Mouse (Mus musculus) ovary, postnatal 36 days (tissue): ENCODE data around the gene Nasp.

Source experiments
- DNase-seq: peaks from one replicate; pipeline ENCODE4 v3.0.0; 2022; ENCODE audit warnings: low spot score, mixed read lengths

Nasp gene

GRCm38 (mm10) chr4:116635197-116635596 lies 7.5 kb upstream of the Nasp start:
- DNase-seq, result no peak

- peak; percentile 85 for DNase-seq
Observed at GRCm38 (mm10) chr4:116627359-116627716, 403 bp downstream of the Nasp start.

- DNase-seq, result peak; percentile 80
Observed at GRCm38 (mm10) chr4:116626658-116627358, 933 bp downstream of the Nasp start.

- no peak for DNase-seq
Observed at GRCm38 (mm10) chr4:116624831-116625230, 2.9 kb downstream of the Nasp start.

DNA sequence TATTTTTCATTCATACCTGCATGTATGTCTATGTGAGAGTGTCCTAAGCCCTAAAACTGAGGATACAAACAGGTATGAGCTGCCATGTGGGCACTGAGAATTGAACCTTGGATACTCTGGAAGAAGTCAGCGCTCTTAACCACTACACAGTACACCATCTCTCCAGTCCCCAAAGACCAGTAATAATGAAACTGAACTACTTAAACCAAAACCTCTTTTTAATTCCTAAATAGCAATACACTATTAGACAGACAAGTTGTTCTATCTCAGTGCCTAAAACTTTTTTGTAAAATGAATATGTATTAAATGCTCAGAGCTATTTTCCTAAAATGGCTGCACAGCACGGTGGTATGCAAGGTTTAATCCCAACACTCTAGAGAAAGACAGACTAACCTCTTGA lies 12.5 kb downstream of the Nasp start:
- no peak for DNase-seq

DNA sequence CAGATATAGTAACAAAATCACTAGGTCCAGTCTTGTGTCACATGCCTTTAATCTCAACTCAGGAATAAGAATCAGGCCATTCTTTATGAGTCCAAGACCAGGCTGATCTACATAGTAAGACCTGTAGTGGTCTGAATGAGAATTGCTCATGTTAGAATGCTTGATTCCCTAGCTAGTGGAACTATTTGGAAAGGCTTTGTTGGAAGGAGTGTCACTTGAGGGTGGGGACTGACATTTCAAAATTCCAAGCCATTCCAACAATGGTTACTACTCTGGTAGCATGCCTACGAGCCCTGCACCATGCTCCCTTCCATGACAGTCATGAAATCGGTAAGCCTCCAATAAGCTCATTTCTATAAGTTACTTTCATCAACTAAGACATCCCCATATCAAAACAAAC lies 15.1 kb downstream of the Nasp start:
- no peak for DNase-seq

DNA sequence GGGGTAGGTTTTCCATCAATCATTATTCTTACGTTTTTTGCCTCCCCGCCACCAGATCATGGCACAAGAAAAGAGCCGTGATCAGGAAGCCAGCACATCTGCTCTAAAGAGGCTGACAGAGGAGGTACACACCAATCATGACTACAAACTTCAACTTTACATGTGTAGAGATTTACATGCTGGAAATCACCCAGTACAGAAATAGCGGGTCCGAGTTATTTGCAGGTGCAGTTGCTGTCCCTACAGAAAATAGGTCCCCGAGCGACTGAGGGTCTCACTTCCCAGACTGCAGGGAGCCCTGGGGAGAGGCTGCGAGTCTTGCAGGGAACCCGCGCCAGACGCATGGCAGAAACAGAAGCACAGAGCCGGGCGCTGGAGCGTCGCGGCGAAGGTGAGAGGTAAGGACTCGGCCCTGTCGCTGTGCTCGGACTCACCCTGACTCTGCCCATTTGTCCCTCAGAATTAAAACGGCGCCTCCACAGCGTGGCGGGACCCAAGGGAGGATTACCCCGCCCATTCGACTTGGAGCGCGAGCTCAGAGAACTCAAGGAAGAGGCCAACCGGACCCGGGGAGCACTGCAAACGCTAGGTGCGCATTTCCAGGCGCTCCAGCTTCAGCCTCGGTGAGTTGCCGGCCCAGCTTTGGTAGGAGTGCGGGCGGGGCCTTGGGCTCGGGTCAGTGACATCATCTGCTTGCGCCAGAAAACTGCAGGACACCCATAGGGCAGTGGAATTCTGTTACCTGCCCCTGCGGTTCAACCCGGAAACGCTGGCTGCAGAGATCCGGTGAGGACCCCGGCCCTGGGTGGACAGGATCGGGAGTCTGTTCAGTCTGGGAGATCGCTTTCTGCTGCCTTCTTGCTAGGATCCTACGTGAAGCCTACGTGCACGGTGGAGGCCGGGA lies 30.5 kb downstream of the Nasp start:
- DNase-seq, result peak; percentile 87

DNA sequence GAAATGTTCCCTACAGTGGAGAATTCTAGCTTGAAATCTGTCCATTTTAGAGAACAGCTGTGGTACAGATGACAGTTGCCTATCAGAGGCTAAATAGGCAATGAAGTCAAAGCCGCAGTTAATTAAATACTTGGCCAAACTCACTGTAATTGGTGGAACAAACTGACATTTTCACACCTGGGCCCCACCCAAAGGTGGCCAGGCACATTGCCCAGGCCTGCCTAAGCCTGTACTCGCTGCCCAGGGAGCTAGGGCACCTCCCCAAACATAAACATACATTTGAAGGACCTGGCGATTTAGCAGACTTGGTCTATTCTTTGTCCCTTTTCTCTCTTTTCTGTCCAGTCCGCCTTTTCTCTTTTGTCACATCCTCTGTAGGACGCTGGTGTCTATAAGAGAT lies 31.4 kb downstream of the Nasp start, which contains the start of gene Ccdc17:
Gene Ccdc17 (plus strand): TSS at position 276 of the 400 bp plus-strand sequence.
- no peak for DNase-seq

DNA sequence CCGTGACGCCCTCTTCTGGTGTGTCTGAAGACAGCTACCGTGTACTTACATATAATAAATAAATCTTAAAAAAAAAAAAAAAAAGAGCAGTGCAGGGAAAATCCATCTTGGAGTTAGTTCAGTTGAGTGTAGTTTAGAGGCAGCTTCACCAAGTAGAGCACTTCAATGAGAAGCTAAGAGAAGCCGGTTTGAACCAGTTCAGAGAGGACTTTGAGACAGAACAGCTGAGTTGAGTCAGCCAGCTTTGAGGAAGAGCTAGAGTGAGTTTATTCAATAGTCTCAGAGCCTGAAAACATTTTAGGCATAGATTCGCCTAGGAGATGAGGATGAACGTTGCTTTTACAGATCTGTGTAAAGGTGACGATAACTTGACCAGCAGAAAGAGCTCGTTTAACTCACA lies 31.9 kb downstream of the Nasp start:
- DNase-seq, result no peak

GRCm38 (mm10) chr4:116558151-116558882 lies 69.4 kb downstream of the Nasp start:
- DNase-seq, result no peak

DNA sequence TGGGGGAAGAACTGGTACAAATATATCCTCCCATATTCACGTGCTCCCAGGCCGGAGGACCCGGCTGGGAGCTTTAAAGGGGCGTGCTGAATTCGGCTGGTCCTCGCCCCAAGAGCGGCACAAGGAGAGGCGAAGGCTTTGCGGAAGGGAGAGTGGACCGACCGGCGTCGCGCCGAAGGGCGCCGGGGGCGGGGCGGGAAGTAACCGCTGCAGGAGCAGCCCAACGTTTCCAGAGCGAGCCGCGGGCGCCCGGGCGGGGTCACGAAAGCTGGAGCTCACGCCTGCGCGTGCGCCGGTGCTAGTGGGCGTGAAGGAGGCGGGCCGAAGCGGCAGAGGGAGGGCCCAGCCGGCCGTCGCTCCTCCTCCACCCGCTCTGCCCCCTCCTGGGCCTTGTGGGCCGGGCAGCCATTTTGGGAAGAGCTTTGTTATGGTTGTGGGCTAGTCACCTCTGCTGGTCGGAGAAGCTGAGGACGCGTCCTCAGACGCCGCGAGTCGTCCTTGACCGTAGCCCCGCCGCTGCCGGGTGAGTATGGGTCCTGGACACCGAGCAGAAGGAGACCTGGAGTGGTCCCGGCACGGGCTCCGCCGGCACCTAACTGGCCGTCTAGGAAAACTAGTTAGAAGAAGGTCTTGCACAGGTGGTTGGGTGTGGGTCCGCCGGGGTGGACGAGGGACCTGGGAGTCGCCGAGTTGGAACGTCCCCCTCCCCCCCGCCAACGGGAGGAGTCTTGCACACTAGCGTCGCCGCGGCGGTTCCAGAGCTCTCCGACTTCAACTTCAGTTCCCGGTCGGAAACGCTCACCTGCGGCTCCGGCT lies 70.2 kb downstream of the Nasp start, which contains the start of gene Gpbp1l1:
Gene Gpbp1l1 (plus strand): TSS at position 353 of the 816 bp plus-strand sequence.
- peak; percentile 99 for DNase-seq

DNA sequence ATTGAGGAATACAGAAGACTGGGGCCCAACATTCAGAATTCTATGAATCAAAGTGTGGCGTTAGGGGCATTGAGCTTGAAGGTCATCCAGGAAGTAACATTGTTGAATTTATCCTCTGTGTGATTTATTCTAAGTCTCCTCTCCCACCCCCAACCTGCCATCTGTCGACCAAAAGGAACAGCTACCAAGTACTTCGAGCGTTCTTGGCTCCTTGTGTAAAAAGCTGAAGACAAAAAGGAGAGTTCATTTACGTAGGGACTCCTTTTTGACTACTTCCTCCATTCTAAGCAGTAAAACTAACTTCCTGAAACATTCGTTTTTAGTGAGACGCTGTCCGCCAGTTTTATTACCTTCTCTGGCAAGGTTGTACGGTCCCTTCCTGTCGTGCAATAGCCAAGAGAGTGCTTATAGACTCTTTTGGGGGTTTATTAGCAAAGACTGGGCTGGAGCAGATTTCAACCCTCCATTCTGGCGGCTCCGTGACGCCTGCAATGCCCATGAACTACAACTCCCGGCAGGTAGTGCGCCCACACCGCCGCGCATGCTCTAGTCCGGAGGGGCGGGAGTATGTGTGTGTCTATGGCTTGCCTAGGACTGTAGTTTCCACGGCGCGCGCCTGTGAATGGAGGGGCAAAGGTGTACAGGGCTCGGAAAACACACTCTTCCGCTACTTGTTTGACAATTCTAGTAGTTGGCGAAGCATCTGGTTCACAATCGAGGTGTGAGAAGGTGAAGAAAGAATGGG lies 71.0 kb downstream of the Nasp start:
- DNase-seq, result peak; percentile 92

DNA sequence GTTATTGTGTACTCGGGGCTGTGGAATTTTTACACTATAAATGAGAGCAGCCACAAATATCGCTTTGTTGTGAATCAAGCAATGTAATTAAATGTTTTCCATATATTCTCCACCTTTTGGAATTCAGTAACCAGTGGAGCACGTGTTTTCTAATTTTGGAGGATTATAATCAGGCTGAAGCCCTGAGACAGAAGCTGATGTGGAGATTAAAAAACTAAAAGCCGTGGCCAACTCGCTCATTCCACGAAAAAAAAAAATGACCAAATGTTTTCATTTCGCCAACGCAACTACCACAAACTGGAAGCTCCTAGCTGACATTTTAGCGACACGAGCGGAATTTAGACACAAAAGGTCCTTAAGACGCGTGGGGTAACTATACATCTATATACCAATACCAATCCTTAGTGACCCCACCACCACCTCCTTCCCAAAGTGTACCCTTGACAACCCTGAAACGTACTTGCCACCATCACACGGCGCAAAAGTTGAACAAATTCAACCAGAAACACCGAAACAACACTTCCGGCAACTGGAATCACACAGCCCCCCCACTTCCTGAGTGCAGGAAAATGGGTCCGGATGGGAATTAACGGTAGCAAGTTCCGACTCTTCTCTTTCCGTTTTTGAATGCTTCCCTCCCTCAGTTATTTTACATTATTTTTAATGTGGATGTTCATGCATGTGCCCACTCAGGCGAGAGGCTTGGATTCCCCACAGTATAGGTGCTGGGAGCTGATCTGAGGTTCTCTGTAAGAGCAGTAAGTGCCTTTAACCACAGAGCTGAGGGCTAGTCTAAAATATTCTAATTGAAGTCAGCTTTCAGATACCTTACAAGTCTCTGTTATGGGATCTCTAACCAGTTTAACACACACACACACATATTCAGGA lies 72.1 kb downstream of the Nasp start, which contains the start of gene Tmem69:
Gene Tmem69 (minus strand): TSS at position 524 of the 888 bp plus-strand sequence.
- DNase-seq, result peak; percentile 65

- no peak for DNase-seq
Observed at GRCm38 (mm10) chr4:116553035-116553434, 74.7 kb downstream of the Nasp start.
